In the genomic region with DNA sequence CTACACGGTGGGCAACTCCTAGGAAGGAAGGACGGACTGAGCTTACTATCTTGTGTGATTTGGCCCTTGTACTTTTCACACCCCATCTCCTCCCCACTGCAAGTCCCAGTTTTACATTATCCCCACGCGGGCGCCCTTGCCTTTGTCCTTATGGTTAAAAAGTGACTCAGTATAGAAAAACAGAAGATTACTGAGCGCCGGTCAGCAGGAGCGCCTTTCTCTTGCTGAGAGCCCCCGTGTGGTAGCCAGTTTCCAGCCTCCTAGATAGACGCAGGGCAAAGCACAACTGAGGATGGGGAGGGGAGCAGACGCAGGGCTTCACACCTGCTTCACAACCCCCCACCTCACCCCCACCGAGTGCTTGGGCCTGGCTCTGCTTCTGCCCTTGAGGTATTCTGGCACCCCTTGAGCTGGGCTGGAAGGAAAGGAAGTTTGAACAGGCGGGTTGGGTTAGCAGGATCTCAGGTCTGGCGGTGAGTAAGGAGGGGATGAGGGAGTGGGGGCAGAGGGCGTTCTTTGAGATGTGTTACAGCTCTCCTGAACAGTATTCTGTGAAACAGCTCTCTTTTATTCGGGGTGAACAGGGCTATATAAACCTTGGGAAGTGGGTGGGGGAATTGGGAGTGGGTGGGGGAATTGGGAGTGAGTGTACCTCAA, we compare ENCODE assay signal across 11 mouse cellular contexts. TPM values are rescaled to one million over a fixed set of nuclear protein-coding genes. Genes with fewer than 3 reads are reported as not detected.
A peak's percentile ranks its signal among the peaks of the same experiment; 100 is the strongest.
DNase-seq lines count a peak whose midpoint lies in the region; ATAC-seq and TF ChIP-seq lines count a peak whose summit lies in the region.
"Had no signal": no experiment of that assay in that cellular context is flagged by ENCODE, and none has a peak within 500 bp of the region (broad histone marks: within the 10 kb centered on the region; RNA-seq: fewer than 3 reads in every experiment).

No protein-coding gene starts in this region.

- H3K9me3 ChIP-seq in limb, embryonic 13.5 days: no peaks in the 10 kb centered on the region

- peak; percentile 5 for DNase-seq in left cerebral cortex, postnatal 4 days
- no peak for DNase-seq in left cerebral cortex, postnatal 25 days (ENCODE audit: low spot score in 2 of 2)
- peak; percentile 5 for DNase-seq in brain, embryonic 14.5 days (ENCODE audit: low read depth)
- peak; percentile 36 for DNase-seq in kidney, adult 18-20 months
- DNase-seq in left cerebral cortex, adult 8-10 months (ENCODE audit: low spot score in 2 of 2): no peak
- DNase-seq in ovary, postnatal 14 days (ENCODE audit: low spot score): no peak
- DNase-seq: forebrain, postnatal 0 days; heart, adult 2 months; lung, adult 2 months had no signal

- TF ChIP-seq POLR2A in brain, embryonic 14.5 days (IDR thresholded peaks at IDR 0.05; ENCODE audit: borderline replicate concordance, extremely low read depth, insufficient read depth, insufficient read length, poor library complexity, severe bottlenecking): no peak

- no peaks in the 10 kb centered on the region for H3K36me3 ChIP-seq in limb, embryonic 13.5 days

- peaks cover 20% of the 10 kb centered on the region for H3K27me3 ChIP-seq in limb, embryonic 13.5 days

- intact Hi-C loops in left cerebral cortex, postnatal 4 days (cut with DNase I): no loop called here
- intact Hi-C loops in left cerebral cortex, postnatal 25 days (cut with DNase I): no loop called here

- peak overlapping the region; percentile 38 for H3K4me2 ChIP-seq in limb, embryonic 13.5 days (replicated peaks)
- H3K4me2 ChIP-seq: hindbrain, embryonic 14.5 days had no signal

- ATAC-seq in limb, embryonic 13.5 days (ENCODE audit: low FRiP score, low read depth): peak; percentile 77
- ATAC-seq: forebrain, postnatal 0 days had no signal

- no peak for TF ChIP-seq CTCF in brain, embryonic 14.5 days (IDR thresholded peaks at IDR 0.05; ENCODE audit: borderline replicate concordance, extremely low read depth, insufficient read depth, insufficient read length)

- no peak overlapping the region for H3K4me3 ChIP-seq in limb, embryonic 13.5 days
- H3K4me3 ChIP-seq: heart, adult 2 months had no signal

- peak overlapping the region; percentile 22; the same call in 1 of the 2 replicates for H3K27ac ChIP-seq in limb, embryonic 13.5 days
- H3K27ac ChIP-seq: heart, adult 2 months; hindbrain, embryonic 14.5 days had no signal

- H3K9ac ChIP-seq in limb, embryonic 13.5 days: 0 out of 2 replicates have a peak overlapping the region, but pooled peaks have one; percentile 13
- H3K9ac ChIP-seq: forebrain, postnatal 0 days; hindbrain, embryonic 14.5 days had no signal

- 13% methylated on average over 16 of the region's 16 CpGs for WGBS in limb, embryonic 13.5 days

- H3K4me1 ChIP-seq in limb, embryonic 13.5 days: peaks cover 13% of the 10 kb centered on the region

RNA-seq across cellular contexts. Expression of a gene that starts 6.5 kb away (rescaled TPM):
- total RNA-seq in left cerebral cortex, postnatal 4 days (2021): under 1 TPM; 0.28 to 0.79 TPM
- total RNA-seq in left cerebral cortex, postnatal 25 days (2021): not detected
- polyA plus RNA-seq in brain, embryonic 14.5 days (2012; rRNA removed): 0.21 and 0.41 TPM in 2 replicates
- polyA plus RNA-seq in limb, embryonic 13.5 days (2015; fragmentation: Nextera tagmentation; extraction: Ambion mirVana): 0.06 TPM in 1 of 2 replicates, not detected in the other
- under 1 TPM; 0.21 to 0.44 (median 0.36) TPM for total RNA-seq in left cerebral cortex, adult 8-10 months (2022)
- total RNA-seq: heart, adult 2 months had no signal

RNA-seq across cellular contexts. Expression of a gene that starts 48.1 kb away (rescaled TPM):
- total RNA-seq in left cerebral cortex, postnatal 4 days (2021): under 1 TPM; 0.16 to 0.20 TPM
- total RNA-seq in left cerebral cortex, postnatal 25 days (2021): not detected
- 2.6 and 4.1 TPM in 2 replicates for polyA plus RNA-seq in brain, embryonic 14.5 days (2012; rRNA removed)
- 0.67 and 1.3 TPM in 2 replicates for polyA plus RNA-seq in limb, embryonic 13.5 days (2015; fragmentation: Nextera tagmentation; extraction: Ambion mirVana)
- total RNA-seq in left cerebral cortex, adult 8-10 months (2022): under 1 TPM in 2 of 4 experiments, not detected in 2; 0.11 to 0.16 TPM
- total RNA-seq: heart, adult 2 months had no signal

Comparison
In these comparisons a context has a peak if more than half of its experiments do, and no peak if none do; other contexts are left out.
1. DNase-seq: peak in left cerebral cortex, postnatal 4 days (single experiment), brain, embryonic 14.5 days (single experiment) and kidney, adult 18-20 months (single experiment); none in left cerebral cortex, postnatal 25 days (0 of 2), left cerebral cortex, adult 8-10 months (0 of 2) and ovary, postnatal 14 days (single experiment).